Mouse (Mus musculus) brain, embryonic 14.5 days (tissue): ENCODE measurements around the gene BC025446.

Experiments used
- CTCF ChIP-seq: fragments of 200-500 bp; IDR thresholded peaks from 2 replicates; pipeline ENCODE4 v1.5.1; 2012; ENCODE audit warnings: inconsistent platforms, mild to moderate bottlenecking, moderate library complexity, borderline replicate concordance; ENCODE audit not compliant: insufficient read depth, insufficient read length; ENCODE audit errors: extremely low read depth
- POLR2A ChIP-seq: fragments of 200-500 bp; IDR thresholded peaks from 2 replicates; pipeline ENCODE4 v1.6.1; 2012; ENCODE audit warnings: mild to moderate bottlenecking, inconsistent platforms, borderline replicate concordance; ENCODE audit not compliant: poor library complexity, insufficient read depth, insufficient read length, severe bottlenecking; ENCODE audit errors: extremely low read depth

DNA sequence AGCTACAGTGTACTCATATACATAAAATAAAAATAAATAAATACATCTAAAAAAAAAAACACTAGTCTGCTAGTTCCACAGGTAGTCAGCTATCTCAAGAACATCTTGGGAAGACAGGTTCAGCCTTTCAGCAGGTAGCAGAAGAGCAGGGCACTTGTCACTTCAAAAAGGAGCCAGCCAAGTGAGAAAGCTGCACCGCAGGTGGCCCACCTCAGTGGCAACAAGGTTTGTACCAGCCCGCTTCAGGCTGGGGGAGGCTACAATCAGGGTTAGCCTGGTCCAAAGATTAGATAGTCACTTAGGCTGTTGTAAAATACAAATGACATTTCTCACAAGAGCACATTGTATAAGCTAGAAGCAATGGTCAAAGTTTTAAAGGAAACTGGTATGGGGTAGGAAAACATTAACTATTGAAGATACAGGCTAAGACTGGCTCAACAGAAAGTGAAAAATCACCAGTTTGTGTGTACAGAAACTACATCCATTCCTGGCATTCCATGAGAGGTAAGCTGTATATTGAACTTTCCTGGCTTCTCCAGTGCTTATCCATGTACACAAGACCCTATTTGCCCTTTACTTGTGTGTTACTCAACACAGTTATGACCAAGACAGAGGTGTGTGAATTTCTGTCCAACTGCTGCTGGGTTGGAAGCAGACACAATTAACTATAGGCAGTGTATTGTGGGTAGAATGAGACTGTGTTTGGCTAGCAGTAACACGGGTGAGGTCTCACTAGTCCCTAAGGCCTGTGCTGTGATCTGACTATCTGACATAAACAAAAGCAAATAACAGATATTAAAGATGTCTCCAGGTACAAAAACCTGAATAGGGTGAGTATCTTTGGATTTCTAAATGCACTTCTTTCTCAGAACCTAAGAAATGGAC lies 26.8 kb downstream of the BC025446 start:
- TF ChIP-seq POLR2A (no peak), CTCF (no peak)
